Mouse (Mus musculus): ENCODE results near the gene Cript. TPM values are rescaled to one million over a fixed set of nuclear protein-coding genes. Genes with fewer than 3 reads are reported as not detected.

Gene Cript
- total and polyA plus RNA-seq, 3 experiments, result 18.4 to 43.1 (median 34.8) TPM

DNA sequence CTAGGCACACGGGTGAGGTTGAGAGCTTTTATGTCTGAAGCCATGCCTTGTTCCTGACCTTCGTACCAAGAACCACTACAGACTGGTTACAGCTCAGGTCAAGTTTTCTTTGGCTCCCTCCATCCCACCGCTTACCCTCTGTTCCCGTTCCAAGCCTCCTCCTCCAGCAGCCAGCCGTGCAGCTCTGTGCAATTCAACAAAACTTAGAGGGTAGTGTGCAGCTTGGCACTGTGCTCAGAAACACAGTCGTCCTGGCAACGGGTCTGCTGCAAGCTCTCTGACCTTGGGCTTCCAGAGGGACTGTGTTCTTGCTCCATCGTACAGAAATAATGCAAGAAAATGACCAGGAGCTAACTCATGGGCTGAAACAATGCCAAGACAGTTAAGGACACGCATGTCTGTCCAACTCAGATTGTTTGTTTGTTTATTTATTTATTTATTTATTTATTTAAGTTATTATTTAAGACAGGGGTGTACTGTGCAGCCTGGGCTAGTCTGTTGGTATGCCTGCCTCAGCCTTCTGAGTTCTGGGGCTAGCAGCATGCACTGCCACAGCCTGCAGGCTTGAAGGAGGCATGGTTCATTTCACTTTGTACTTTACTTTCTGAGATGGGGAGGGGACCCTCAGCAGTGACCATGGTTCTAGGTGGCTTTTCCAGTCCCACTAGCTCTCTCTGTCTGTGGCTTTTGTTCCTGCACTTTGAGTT, 25.3 kb downstream of the Cript start:
- Histone ChIP-seq H3K27me3 (replicated peaks) (peaks cover 3% of the 10 kb centered on the region), H3K36me3 (replicated peaks in 1 of 2; ENCODE audit: control insufficient read depth in 1 of 2, insufficient read depth in 1 of 2, low read length in 1 of 2) (no peaks in the 10 kb centered on the region), H3K9ac (ENCODE audit: insufficient read depth, low read depth) (no peak overlapping the region), H3K9me3 (replicated peaks; ENCODE audit: low read length) (no peaks in the 10 kb centered on the region), H3K4me2 (ENCODE audit: insufficient read depth, low read depth, poor library complexity, severe bottlenecking) (no peak overlapping the region), H3K27ac (ENCODE audit: insufficient read depth, low read depth) (no peak overlapping the region), H3K4me3 (replicated peaks in 1 of 3; ENCODE audit: low read depth in 2 of 3, low read length in 2 of 3, poor library complexity in 1 of 3) (no peak overlapping the region), H3K79me2 (replicated peaks; ENCODE audit: control insufficient read depth, extremely low read depth, insufficient read depth, poor library complexity, severe bottlenecking) (no peaks in the 10 kb centered on the region), H3K4me1 (ENCODE audit: control insufficient read depth in 1 of 2, insufficient read depth in 2 of 2) (peaks cover 0 to 14% of the 10 kb centered on the region in 2 experiments; a peak in 2 of 4 replicates)
- in situ Hi-C loops (cut with MboI; ENCODE audit: low pct_ligation_motif_present, low pct_unique_long_range_greater_than_20kb, low sequenced_read_pairs) (loop anchor here (5.0 kb wide), 1 partner anchor 202 kb away; no protein-coding TSS in a partner anchor), dilution Hi-C loops (cut with MboI; ENCODE audit: extremely low pct_ligation_motif_present, extremely low pct_unique_long_range_greater_than_20kb, low sequenced_read_pairs) (no loop called here)
- no peak for TF ChIP-seq NRF1 (IDR thresholded peaks at IDR 0.05; ENCODE audit: low read depth, low read length)
- no peak for TF ChIP-seq BHLHE40 (IDR thresholded peaks at IDR 0.05; ENCODE audit: low read depth, low read length)
- no peak for TF ChIP-seq EP300 (IDR thresholded peaks at IDR 0.05; ENCODE audit: low read length)
- DNase-seq (ENCODE audit: extremely low read depth), result no peak

DNA sequence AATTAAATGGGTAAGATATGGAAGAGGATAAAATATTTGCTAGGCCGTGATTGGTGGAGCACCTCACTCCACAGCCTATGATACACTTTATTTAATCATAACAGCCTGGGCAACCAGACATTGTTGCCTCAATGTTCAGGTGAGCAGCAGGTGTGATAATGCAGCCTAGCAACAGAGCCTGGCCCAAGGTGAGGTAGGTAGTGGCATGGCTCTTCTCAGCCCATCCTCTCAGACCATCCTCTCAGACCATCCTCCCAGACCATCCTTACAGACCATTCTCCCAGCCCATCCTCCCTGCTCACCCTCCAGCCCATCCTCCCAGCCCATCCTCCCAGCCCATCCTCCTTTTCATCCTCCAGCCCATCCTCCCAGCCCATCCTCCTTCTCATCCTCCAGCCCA, 26.3 kb downstream of the Cript start:
- Histone ChIP-seq H3K27me3 (replicated peaks) (peaks cover 3% of the 10 kb centered on the region), H3K79me2 (replicated peaks; ENCODE audit: control insufficient read depth, extremely low read depth, insufficient read depth, poor library complexity, severe bottlenecking) (no peaks in the 10 kb centered on the region), H3K36me3 (replicated peaks in 1 of 2; ENCODE audit: control insufficient read depth in 1 of 2, insufficient read depth in 1 of 2, low read length in 1 of 2) (no peaks in the 10 kb centered on the region), H3K4me2 (ENCODE audit: insufficient read depth, low read depth, poor library complexity, severe bottlenecking) (no peak overlapping the region), H3K9me3 (replicated peaks; ENCODE audit: low read length) (no peaks in the 10 kb centered on the region), H3K4me3 (replicated peaks in 1 of 3; ENCODE audit: low read depth in 2 of 3, low read length in 2 of 3, poor library complexity in 1 of 3) (no peak overlapping the region), H3K9ac (ENCODE audit: insufficient read depth, low read depth) (no peak overlapping the region), H3K4me1 (ENCODE audit: control insufficient read depth in 1 of 2, insufficient read depth in 2 of 2) (peaks cover 0 to 14% of the 10 kb centered on the region in 2 experiments; a peak in 2 of 4 replicates), H3K27ac (ENCODE audit: insufficient read depth, low read depth) (no peak overlapping the region)
- dilution Hi-C loops (cut with MboI; ENCODE audit: extremely low pct_ligation_motif_present, extremely low pct_unique_long_range_greater_than_20kb, low sequenced_read_pairs) (no loop called here), in situ Hi-C loops (cut with MboI; ENCODE audit: low pct_ligation_motif_present, low pct_unique_long_range_greater_than_20kb, low sequenced_read_pairs) (loop anchor here (5.0 kb wide), 1 partner anchor 201 kb away; no protein-coding TSS in a partner anchor)
- TF ChIP-seq EP300 (IDR thresholded peaks at IDR 0.05; ENCODE audit: low read length) (no peak), USF1 (IDR thresholded peaks at IDR 0.05; ENCODE audit: low read depth, low read length) (no peak), UBTF (IDR thresholded peaks at IDR 0.05; ENCODE audit: low read depth, low read length) (no peak), CTCF (conservative IDR thresholded peaks at IDR 0.05 in 1 of 2, IDR thresholded peaks at IDR 0.05 in 1 of 2; ENCODE audit: low read depth in 2 of 2, low read length in 2 of 2) (no peak), CHD2 (IDR thresholded peaks at IDR 0.05; ENCODE audit: low read length) (no peak), ZNF384 (IDR thresholded peaks at IDR 0.05; ENCODE audit: low read depth, low read length) (no peak), POLR2A (IDR thresholded peaks at IDR 0.05; ENCODE audit: low read depth, low read length) (no peak), NELFE (IDR thresholded peaks at IDR 0.05; ENCODE audit: low read depth, low read length) (no peak)
- no peak for DNase-seq (ENCODE audit: extremely low read depth)

DNA sequence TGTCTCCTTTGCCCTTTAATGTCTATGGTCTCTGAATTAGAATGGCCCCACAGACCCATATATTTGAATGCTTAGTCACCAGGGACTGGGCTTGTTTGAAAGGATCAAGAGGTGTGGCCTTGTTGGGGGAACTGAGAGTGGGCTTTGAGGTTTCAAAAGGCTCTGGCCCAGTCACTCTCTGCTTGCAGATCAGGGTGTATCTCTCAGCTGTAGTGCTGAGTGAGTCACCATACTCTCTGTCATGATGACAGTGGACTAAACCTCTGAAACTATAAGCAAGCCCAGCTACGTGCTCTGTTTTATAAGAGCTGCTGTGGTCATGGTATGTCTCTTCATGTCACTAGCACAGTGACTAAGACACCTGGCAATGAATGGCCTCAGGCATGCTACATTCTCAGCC, 27.1 kb downstream of the Cript start:
- in situ Hi-C loops (cut with MboI; ENCODE audit: low pct_ligation_motif_present, low pct_unique_long_range_greater_than_20kb, low sequenced_read_pairs), result loop anchor here (5.0 kb wide), 1 partner anchor 200 kb away; no protein-coding TSS in a partner anchor

More for the DNA sequence above, 27.1 kb downstream of the Cript start:
- Histone ChIP-seq H3K27ac (ENCODE audit: insufficient read depth, low read depth) (no peak overlapping the region), H3K9ac (ENCODE audit: insufficient read depth, low read depth) (no peak overlapping the region), H3K4me2 (ENCODE audit: insufficient read depth, low read depth, poor library complexity, severe bottlenecking) (no peak overlapping the region), H3K4me3 (replicated peaks in 1 of 3; ENCODE audit: low read depth in 2 of 3, low read length in 2 of 3, poor library complexity in 1 of 3) (no peak overlapping the region), H3K79me2 (replicated peaks; ENCODE audit: control insufficient read depth, extremely low read depth, insufficient read depth, poor library complexity, severe bottlenecking) (no peaks in the 10 kb centered on the region), H3K27me3 (replicated peaks) (peaks cover 3% of the 10 kb centered on the region), H3K9me3 (replicated peaks; ENCODE audit: low read length) (no peaks in the 10 kb centered on the region), H3K36me3 (replicated peaks in 1 of 2; ENCODE audit: control insufficient read depth in 1 of 2, insufficient read depth in 1 of 2, low read length in 1 of 2) (no peaks in the 10 kb centered on the region), H3K4me1 (ENCODE audit: control insufficient read depth in 1 of 2, insufficient read depth in 2 of 2) (peaks cover 0 to 14% of the 10 kb centered on the region in 2 experiments; a peak in 2 of 4 replicates)
- peak; percentile 76 for DNase-seq (ENCODE audit: extremely low read depth)
- no peak for TF ChIP-seq CTCF (conservative IDR thresholded peaks at IDR 0.05 in 1 of 2, IDR thresholded peaks at IDR 0.05 in 1 of 2; ENCODE audit: low read depth in 2 of 2, low read length in 2 of 2)
- no peak for TF ChIP-seq NRF1 (IDR thresholded peaks at IDR 0.05; ENCODE audit: low read depth, low read length)
- TF ChIP-seq EP300 (IDR thresholded peaks at IDR 0.05; ENCODE audit: low read length), result peak; percentile 60
- TF ChIP-seq IRF4 (IDR thresholded peaks at IDR 0.05; ENCODE audit: low read depth, low read length), result peak; percentile 81
- TF ChIP-seq JUND (conservative IDR thresholded peaks at IDR 0.05; ENCODE audit: low read depth, low read length), result no peak
- TF ChIP-seq SIN3A (IDR thresholded peaks at IDR 0.05; ENCODE audit: low read length), result 0 out of 2 replicates have a peak, but pooled peaks have one; percentile 35
- TF ChIP-seq BHLHE40 (IDR thresholded peaks at IDR 0.05; ENCODE audit: low read depth, low read length), result 0 out of 2 replicates have a peak, but pooled peaks have one; percentile 17
- no peak for TF ChIP-seq KAT2A (IDR thresholded peaks at IDR 0.05; ENCODE audit: insufficient replicate concordance, low read length)
- peak; percentile 70 for TF ChIP-seq ETS1 (conservative IDR thresholded peaks at IDR 0.05; ENCODE audit: low read depth, low read length)
- dilution Hi-C loops (cut with MboI; ENCODE audit: extremely low pct_ligation_motif_present, extremely low pct_unique_long_range_greater_than_20kb, low sequenced_read_pairs), result no loop called here
